Mouse (Mus musculus) heart, adult 2 months (tissue): ENCODE results near the gene C1qb. TPM values are rescaled to one million over a fixed set of nuclear protein-coding genes. Genes with fewer than 3 reads are reported as not detected.

Source experiments
- DNase-seq, 2 experiments: peaks; one replicate each; pipeline ENCODE4 v3.0.0; 2021
- H3K27ac ChIP-seq: fragments of 200-600 bp; 2 replicates; pipeline ENCODE4 v1.8.1; 2022
- H3K27me3 ChIP-seq: fragments of 200-500 bp; 2 replicates; pipeline ENCODE4 v1.6.1; 2012; ENCODE audit warnings: mild to moderate bottlenecking, low read length, inconsistent platforms, mixed read lengths; ENCODE audit not compliant: control insufficient read depth, insufficient read depth
- H3K36me3 ChIP-seq: fragments of 200-500 bp; 2 replicates; pipeline ENCODE4 v1.6.1; 2012; ENCODE audit warnings: low read length, inconsistent platforms; ENCODE audit not compliant: control insufficient read depth, insufficient read depth
- H3K4me1 ChIP-seq: fragments of 200-500 bp; 2 replicates; pipeline ENCODE4 v1.6.1; 2011; ENCODE audit warnings: low read length; ENCODE audit not compliant: control insufficient read depth, insufficient read depth
- H3K4me3 ChIP-seq: fragments of 200-600 bp; 2 replicates; pipeline ENCODE4 v1.8.1; 2022
- H3K79me2 ChIP-seq: fragments of 200-500 bp; replicated peaks from 2 replicates; pipeline ENCODE4 v1.6.1; 2012; ENCODE audit warnings: mild to moderate bottlenecking, inconsistent platforms, low read length, moderate library complexity, mixed read lengths; ENCODE audit not compliant: control insufficient read depth, insufficient read depth
- H3K9ac ChIP-seq: fragments of 200-500 bp; 2 replicates; pipeline ENCODE4 v1.6.1; 2012; ENCODE audit warnings: low read depth, mild to moderate bottlenecking, control low read depth, inconsistent platforms, low read length, mixed read lengths
- CTCF ChIP-seq: fragments of 200-600 bp; IDR thresholded peaks from 2 replicates; pipeline ENCODE4 v1.8.1; 2022; ENCODE audit warnings: antibody characterized with exemption, mild to moderate bottlenecking, moderate library complexity
- EP300 ChIP-seq: fragments of 200-500 bp; IDR thresholded peaks from 2 replicates; pipeline ENCODE4 v1.6.1; 2011; ENCODE audit warnings: low read depth, low read length, control low read depth; ENCODE audit not compliant: insufficient read depth
- POLR2A ChIP-seq: fragments of 200-500 bp; IDR thresholded peaks from 2 replicates; pipeline ENCODE4 v1.6.1; 2011; ENCODE audit warnings: mild to moderate bottlenecking, low read depth, low read length, control low read depth; ENCODE audit not compliant: insufficient read depth
- WGBS: fragments of 180-500 bp; shearing (Covaris S2); methylation state at CpG from one replicate; pipeline ENCODE4 v1.1.7; 2018; 5-methylcytosine and 5-hydroxymethylcytosine counted together
- intact Hi-C: fragments of 180-260 bp; cut with DNase I; formaldehyde crosslinking; loops from one replicate; pipeline ENCODE4 v1.15.1; 2025
- polyA plus RNA-seq: library from polyadenylated mRNA; depleted of rRNA; stranded (reverse); fragments of >200 nt; gene quantifications from 2 replicates; pipeline ENCODE4 v1.2.3, GENCODE M21; 2012; rRNA removed
- total RNA-seq, 2 experiments: library from RNA; stranded (reverse); gene quantifications; 2 replicates each; pipeline ENCODE4 v1.2.3; 2021

C1qb gene
- total and polyA plus RNA-seq, 3 experiments, result 52.8 to 74.0 (median 54.8) TPM

- Histone ChIP-seq H3K36me3 (no peaks in the 10 kb centered on the region), H3K79me2 (no peaks in the 10 kb centered on the region), H3K27ac (no peak overlapping the region), H3K27me3 (peaks cover 17% of the 10 kb centered on the region), H3K4me1 (no peaks in the 10 kb centered on the region), H3K9ac (no peak overlapping the region), H3K4me3 (no peak overlapping the region)
- intact Hi-C loops, result no loop called here
- TF ChIP-seq EP300, result no peak
- no peak for TF ChIP-seq POLR2A
- no peak for TF ChIP-seq CTCF
- WGBS, result 72% methylated on average over 21 of the region's 21 CpGs
- DNase-seq, result no peak
Observed at GRCm38 (mm10) chr4:136833619-136834351, 52.2 kb downstream of the C1qb start.

GRCm38 (mm10) chr4:136832559-136833232, 53.3 kb downstream of the C1qb start:
- Histone ChIP-seq H3K9ac (no peak overlapping the region), H3K79me2 (no peaks in the 10 kb centered on the region), H3K36me3 (no peaks in the 10 kb centered on the region), H3K27me3 (peaks cover 17% of the 10 kb centered on the region), H3K4me1 (no peaks in the 10 kb centered on the region), H3K27ac (no peak overlapping the region), H3K4me3 (no peak overlapping the region)
- no peak for TF ChIP-seq CTCF
- no peak for TF ChIP-seq POLR2A
- no peak for TF ChIP-seq EP300
- intact Hi-C loops, result no loop called here
- no peak for DNase-seq
- WGBS, result 65% methylated on average over 16 of the region's 16 CpGs

- no peaks in the 10 kb centered on the region for H3K36me3 ChIP-seq
- no peaks in the 10 kb centered on the region for H3K4me1 ChIP-seq
- H3K9ac ChIP-seq, result no peak overlapping the region
- no peak overlapping the region for H3K4me3 ChIP-seq
- intact Hi-C loops, result no loop called here
- WGBS, result 61% methylated on average over 9 of the region's 9 CpGs
- no peak for DNase-seq
- H3K27me3 ChIP-seq, result peaks cover 9% of the 10 kb centered on the region
- no peaks in the 10 kb centered on the region for H3K79me2 ChIP-seq
- TF ChIP-seq CTCF (no peak), POLR2A (no peak), EP300 (no peak)
- H3K27ac ChIP-seq, result no peak overlapping the region
Observed at GRCm38 (mm10) chr4:136830272-136830823, 55.6 kb downstream of the C1qb start.

Other genes with a start within 250 kb of the C1qb start
- gene Ephb2, start 50.2 kb downstream of the C1qb start, total RNA-seq, result under 1 TPM; 0.73 to 0.77 TPM
- 0.96 and 1.2 TPM in 2 replicates for gene Ephb2, start 50.2 kb downstream of the C1qb start, polyA plus RNA-seq
- gene C1qc, start 6.9 kb upstream of the C1qb start, total RNA-seq, result 10 to 100 TPM; 39.6 to 41.5 TPM
- gene C1qc, start 6.9 kb upstream of the C1qb start, polyA plus RNA-seq, result 57.0 and 63.2 TPM in 2 replicates
- gene C1qa, start 12.6 kb upstream of the C1qb start, total RNA-seq, result 10 to 100 TPM; 49.3 to 51.0 TPM
- 46.8 and 50.2 TPM in 2 replicates for gene C1qa, start 12.6 kb upstream of the C1qb start, polyA plus RNA-seq
- gene Epha8, start 70.6 kb upstream of the C1qb start, total RNA-seq, result not detected
- 0.08 TPM in 1 of 2 replicates, not detected in the other for gene Epha8, start 70.6 kb upstream of the C1qb start, polyA plus RNA-seq
- gene Zbtb40, start 162.6 kb upstream of the C1qb start, total RNA-seq, result 1 to 10 TPM; 7.3 to 8.0 TPM
- gene Zbtb40, start 162.6 kb upstream of the C1qb start, polyA plus RNA-seq, result 5.6 and 9.3 TPM in 2 replicates